ENCODE assay signal across 8 mouse cellular contexts in the genomic region with DNA sequence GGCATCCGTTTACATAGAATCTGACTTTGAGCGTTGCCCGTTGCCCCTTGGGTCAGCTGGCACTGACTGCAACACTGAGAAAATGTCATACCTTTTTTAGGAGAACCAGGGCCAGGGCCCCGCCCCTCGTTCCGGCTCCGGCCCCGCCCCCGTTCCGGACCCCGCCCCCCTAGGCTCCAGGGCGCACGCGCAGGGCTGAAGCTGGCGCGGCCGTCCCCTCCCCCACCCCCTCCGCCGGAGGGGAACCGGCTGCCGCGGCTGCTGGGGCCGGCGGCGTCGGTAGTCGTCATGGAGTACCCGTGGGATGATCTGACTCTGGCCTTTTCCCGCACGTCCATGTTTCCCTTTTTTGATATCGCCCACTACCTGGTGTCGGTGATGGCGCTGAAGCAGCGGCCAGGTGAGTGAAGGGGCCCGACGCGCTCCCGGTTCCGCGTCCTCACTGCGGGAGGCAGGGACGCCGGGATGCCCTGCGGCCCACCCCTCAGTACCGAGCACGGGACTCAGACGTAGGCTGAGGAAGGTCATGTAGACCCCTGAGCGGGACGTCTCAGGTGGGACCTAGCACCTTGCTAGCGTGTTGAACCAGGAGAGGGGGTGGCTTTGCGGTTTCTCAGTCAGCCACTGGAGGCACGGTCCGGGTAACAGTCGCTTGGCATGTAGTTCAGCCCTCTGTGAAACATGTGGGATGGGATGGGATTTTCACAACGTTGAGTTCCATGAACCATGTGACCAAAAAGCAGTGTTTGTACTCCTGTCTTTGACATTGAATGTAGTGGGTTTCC. TPM values are rescaled to one million over a fixed set of nuclear protein-coding genes. Genes with fewer than 3 reads are reported as not detected.
DNase-seq lines count a peak whose midpoint lies in the region; ATAC-seq and TF ChIP-seq lines count a peak whose summit lies in the region.

A gene (plus strand): TSS at position 225 of the 785 bp plus-strand sequence.

- intact Hi-C loops in heart, postnatal 10 days (cut with DNase I) = loop anchor here (10.0 kb wide), 1 partner anchor 191 kb away; a partner anchor contains a TSS

- TF ChIP-seq EP300 in ES-Bruce4 (IDR thresholded peaks at IDR 0.05; ENCODE audit: insufficient read depth, low read depth, low read length) = no peak

- ATAC-seq in forebrain, embryonic 12.5 days (ENCODE audit: low FRiP score) = peak; percentile 92
- peak; percentile 84 for ATAC-seq in lung, embryonic 14.5 days (ENCODE audit: insufficient read depth)
- ATAC-seq in neutrophil, adult 5-6 weeks (ENCODE audit: extremely low read depth, insufficient number of reproducible peaks, low FRiP score, poor library complexity, severe bottlenecking) = peak; percentile 75

- no peaks in the 10 kb centered on the region for H3K27me3 ChIP-seq in ES-Bruce4 (ENCODE audit: control insufficient read depth, insufficient read depth, low read length, poor library complexity, severe bottlenecking)
- no peaks in the 10 kb centered on the region for H3K27me3 ChIP-seq in forebrain, embryonic 12.5 days
- no peaks in the 10 kb centered on the region for H3K27me3 ChIP-seq in lung, embryonic 14.5 days (ENCODE audit: insufficient read depth, low read length)

- no peak for TF ChIP-seq CTCF in ES-Bruce4 (IDR thresholded peaks at IDR 0.05; ENCODE audit: low read depth, low read length)
- TF ChIP-seq CTCF in lung, embryonic 14.5 days (IDR thresholded peaks at IDR 0.05; ENCODE audit: low read depth) = peak; percentile 57

- no peak within 1 kb of the TSS for H3K27ac ChIP-seq in ES-Bruce4 (ENCODE audit: insufficient read depth, low read length)
- 0 out of 2 replicates have a peak within 1 kb of the TSS, but pooled peaks have one; percentile 42 for H3K27ac ChIP-seq in forebrain, embryonic 12.5 days
- H3K27ac ChIP-seq in lung, embryonic 14.5 days (ENCODE audit: low read depth) = peak within 1 kb of the TSS; percentile 56; the same call in 1 of the 2 replicates

- no peaks in the 10 kb centered on the region for H3K9me3 ChIP-seq in ES-Bruce4 (replicated peaks; ENCODE audit: control insufficient read depth, insufficient read depth, low read length, poor library complexity, severe bottlenecking)
- H3K9me3 ChIP-seq in forebrain, embryonic 12.5 days = no peaks in the 10 kb centered on the region
- H3K9me3 ChIP-seq in lung, embryonic 14.5 days (ENCODE audit: low read depth, low read length) = no peaks in the 10 kb centered on the region

- WGBS in forebrain, embryonic 12.5 days = 1% methylated on average over 54 of the region's 55 CpGs
- under 1% methylated on average over 55 of the region's 55 CpGs for WGBS in lung, embryonic 14.5 days

- peak within 1 kb of the TSS; percentile 73 for H3K4me2 ChIP-seq in forebrain, embryonic 12.5 days
- H3K4me2 ChIP-seq in lung, embryonic 14.5 days = peak within 1 kb of the TSS; percentile 70

- peak; percentile 58 for DNase-seq in c-Kit-positive CD71-positive TER-119-positive erythroid progenitor cells, embryonic 14.5 days (ENCODE audit: low spot score)
- DNase-seq in heart, postnatal 10 days = peak; percentile 76 to 80
- DNase-seq in layer of hippocampus, adult 18-20 months (ENCODE audit: low spot score in 2 of 2) = peak; percentile 37 to 76
- DNase-seq in lung, embryonic 14.5 days = peak; percentile 82
- peak; percentile 44 to 45 for DNase-seq in thymus, adult 18-20 months

- TF ChIP-seq POLR2A in ES-Bruce4 (IDR thresholded peaks at IDR 0.05; ENCODE audit: insufficient read depth, low read length) = peak; percentile 63

- peak within 1 kb of the TSS; percentile 70 for H3K4me3 ChIP-seq in ES-Bruce4 (ENCODE audit: low read depth, low read length)
- peak within 1 kb of the TSS; percentile 86 for H3K4me3 ChIP-seq in forebrain, embryonic 12.5 days (replicated peaks)
- peak within 1 kb of the TSS; percentile 88 for H3K4me3 ChIP-seq in lung, embryonic 14.5 days (ENCODE audit: low read depth, low read length)

- peak within 1 kb of the TSS; percentile 51 for H3K9ac ChIP-seq in ES-Bruce4 (ENCODE audit: low read depth, poor library complexity, severe bottlenecking)
- peak within 1 kb of the TSS; percentile 77 for H3K9ac ChIP-seq in forebrain, embryonic 12.5 days
- peak within 1 kb of the TSS; percentile 69 for H3K9ac ChIP-seq in lung, embryonic 14.5 days

- peaks cover 4% of the 10 kb centered on the region; the same call in 1 of the 2 replicates for H3K36me3 ChIP-seq in ES-Bruce4 (ENCODE audit: control insufficient read depth, insufficient read depth, low read length, poor library complexity, severe bottlenecking)
- H3K36me3 ChIP-seq in forebrain, embryonic 12.5 days (replicated peaks) = no peaks in the 10 kb centered on the region
- H3K36me3 ChIP-seq in lung, embryonic 14.5 days (ENCODE audit: insufficient read depth) = no peaks in the 10 kb centered on the region

- no peaks in the 10 kb centered on the region for H3K4me1 ChIP-seq in ES-Bruce4 (ENCODE audit: control insufficient read depth, insufficient read depth, low read length)
- peaks cover 6% of the 10 kb centered on the region for H3K4me1 ChIP-seq in forebrain, embryonic 12.5 days
- 0 out of 2 replicates have a peak, but pooled peaks cover 2% of the 10 kb centered on the region for H3K4me1 ChIP-seq in lung, embryonic 14.5 days (ENCODE audit: insufficient read depth)

RNA-seq across cellular contexts. Expression of the gene that starts here (rescaled TPM):
- polyA plus RNA-seq in ES-Bruce4 (2011; ENCODE audit: insufficient read depth, insufficient read length, low read depth, missing spikeins) = 24.7 and 29.4 TPM in 2 replicates
- 7.7 and 8.1 TPM in 2 replicates for polyA plus RNA-seq in forebrain, embryonic 12.5 days (2016; fragmentation: Nextera tagmentation; extraction: Ambion mirVana)
- 10 to 100 TPM; 15.1 to 16.1 TPM for total RNA-seq in heart, postnatal 10 days (2021)
- total RNA-seq in layer of hippocampus, adult 18-20 months (2021) = 10 to 100 TPM; 16.9 to 19.1 TPM
- 8.0 and 9.4 TPM in 2 replicates for polyA plus RNA-seq in lung, embryonic 14.5 days (2014; fragmentation: Nextera tagmentation; extraction: Ambion mirVana)
- total RNA-seq in neutrophil, adult 5-6 weeks (2017) = 7.5 and 10.1 TPM in 2 replicates
